Mouse (Mus musculus): ENCODE data around the gene Vps39.

The Vps39 gene

GRCm38 (mm10) chr2:120296160-120296559 lies 56.8 kb downstream of the Vps39 start:
- DNase-seq (ENCODE audit: low spot score) = no peak

GRCm38 (mm10) chr2:120291471-120292078 lies 61.4 kb downstream of the Vps39 start:
- no peak for DNase-seq (ENCODE audit: low spot score)

- DNase-seq (ENCODE audit: low spot score) = no peak
Measured at GRCm38 (mm10) chr2:120288995-120289394, 63.9 kb downstream of the Vps39 start, which contains the start of gene Pla2g4d. Pla2g4d (minus strand) TSS chr2:120289197.

GRCm38 (mm10) chr2:120288401-120288800 lies 64.5 kb downstream of the Vps39 start:
- no peak for DNase-seq (ENCODE audit: low spot score)

GRCm38 (mm10) chr2:120285639-120286038 lies 67.3 kb downstream of the Vps39 start:
- no peak for DNase-seq (ENCODE audit: low spot score)

- DNase-seq (ENCODE audit: low spot score) = no peak
Measured at GRCm38 (mm10) chr2:120284705-120285104, 68.2 kb downstream of the Vps39 start.

GRCm38 (mm10) chr2:120284094-120284493 lies 68.8 kb downstream of the Vps39 start:
- DNase-seq (ENCODE audit: low spot score) = no peak

GRCm38 (mm10) chr2:120283550-120283949 lies 69.4 kb downstream of the Vps39 start:
- no peak for DNase-seq (ENCODE audit: low spot score)

GRCm38 (mm10) chr2:120281221-120281620 lies 71.7 kb downstream of the Vps39 start:
- DNase-seq (ENCODE audit: low spot score) = no peak

GRCm38 (mm10) chr2:120279961-120280360 lies 73.0 kb downstream of the Vps39 start:
- peak; percentile 39 for DNase-seq (ENCODE audit: low spot score)

GRCm38 (mm10) chr2:120276951-120277350 lies 76.0 kb downstream of the Vps39 start:
- no peak for DNase-seq (ENCODE audit: low spot score)

GRCm38 (mm10) chr2:120268635-120269034 lies 84.3 kb downstream of the Vps39 start:
- DNase-seq (ENCODE audit: low spot score) = peak; percentile 18
